Mouse (Mus musculus): ENCODE results near the gene Spc24. TPM values are rescaled to one million over a fixed set of nuclear protein-coding genes. Genes with fewer than 3 reads are reported as not detected.
A peak's percentile ranks its signal among the peaks of the same experiment; 100 is the strongest.

The Spc24 gene
- polyA plus RNA-seq, 1 experiment from 2014 or later: 11.2 TPM

DNA sequence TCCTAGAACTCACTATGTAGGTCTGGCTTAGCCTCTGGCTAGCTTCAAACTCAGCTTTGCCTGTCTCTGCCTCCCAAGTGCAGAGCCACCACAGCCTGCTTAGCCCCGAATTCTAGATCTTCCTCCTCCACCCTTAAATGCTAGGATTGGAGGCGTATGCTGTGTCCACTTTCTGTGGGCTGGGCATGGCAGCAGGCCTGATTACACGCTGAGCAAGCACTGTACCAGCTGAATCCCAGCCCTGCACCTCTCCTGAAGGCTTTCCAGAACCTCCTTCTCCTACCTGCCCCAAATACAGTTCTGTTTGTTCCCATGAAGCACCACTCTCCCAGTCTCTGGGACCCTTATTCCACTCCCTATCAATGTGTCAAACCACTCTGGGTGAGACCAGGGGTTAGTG lies 50.8 kb downstream of the Spc24 start:
- Histone ChIP-seq H3K9me3 (ENCODE audit: control insufficient read depth, low read length) (no peaks in the 10 kb centered on the region), H3K27me3 (ENCODE audit: control insufficient read depth, insufficient read depth, low read length) (no peaks in the 10 kb centered on the region), H3K4me2 (ENCODE audit: low read depth, low read length) (no peak overlapping the region), H3K4me3 (ENCODE audit: low read depth, low read length) (no peak overlapping the region), H3K4me1 (ENCODE audit: control insufficient read depth, insufficient read depth, low read length) (no peaks in the 10 kb centered on the region), H3K9ac (replicated peaks; ENCODE audit: low read depth, low read length) (no peak overlapping the region), H3K36me3 (ENCODE audit: control insufficient read depth, insufficient read depth, low read length) (peaks cover 18% of the 10 kb centered on the region), H3K27ac (ENCODE audit: low read depth, low read length) (no peak overlapping the region)
- WGBS: 98% methylated on average over 3 of the region's 3 CpGs
- no peak for ATAC-seq (ENCODE audit: low read depth)

DNA sequence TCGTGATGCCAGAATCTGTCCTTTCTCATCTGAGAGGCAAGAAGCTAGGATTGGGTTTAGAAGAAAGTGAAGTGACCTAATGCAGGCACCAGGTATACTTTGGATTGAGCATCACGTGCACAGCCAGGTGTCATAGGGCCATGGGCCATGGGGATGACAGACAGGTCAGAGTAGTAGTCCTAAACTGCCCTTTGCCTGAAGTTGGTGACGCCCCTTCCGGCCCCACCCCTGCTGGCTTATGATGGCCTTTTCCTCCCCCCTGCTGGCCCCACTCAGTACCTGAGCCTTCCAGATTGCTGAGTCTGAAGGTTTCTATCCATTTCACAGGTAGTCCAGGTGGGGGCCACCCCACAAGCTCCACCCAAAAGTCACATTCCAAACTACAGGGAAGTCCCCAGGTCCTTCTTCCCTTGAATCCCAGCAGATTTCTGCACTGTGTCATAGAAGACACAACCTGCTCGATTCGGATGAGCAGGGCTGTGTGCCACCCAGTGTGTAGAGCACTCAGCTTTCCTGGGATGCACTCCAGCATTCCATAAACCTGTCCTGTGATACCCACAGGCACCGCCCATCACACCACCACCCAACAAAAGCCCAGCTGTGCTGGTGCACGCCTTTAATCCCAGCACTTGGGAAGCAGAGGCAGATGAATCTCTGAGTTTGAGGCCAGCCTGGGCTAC lies 53.4 kb downstream of the Spc24 start:
- ATAC-seq (ENCODE audit: low read depth): 0 out of 2 replicates have a peak, but pooled peaks have one; percentile 29
- no peak overlapping the region for H3K4me3 ChIP-seq (ENCODE audit: low read depth, low read length)
- no peaks in the 10 kb centered on the region for H3K27me3 ChIP-seq (ENCODE audit: control insufficient read depth, insufficient read depth, low read length)
- H3K9ac ChIP-seq (replicated peaks; ENCODE audit: low read depth, low read length): no peak overlapping the region
- no peak overlapping the region for H3K27ac ChIP-seq (ENCODE audit: low read depth, low read length)
- peaks cover 41% of the 10 kb centered on the region for H3K36me3 ChIP-seq (ENCODE audit: control insufficient read depth, insufficient read depth, low read length)
- H3K4me2 ChIP-seq (ENCODE audit: low read depth, low read length): no peak overlapping the region
- WGBS: 88% methylated on average over 8 of the region's 8 CpGs
- H3K4me1 ChIP-seq (ENCODE audit: control insufficient read depth, insufficient read depth, low read length): no peaks in the 10 kb centered on the region
- no peaks in the 10 kb centered on the region for H3K9me3 ChIP-seq (ENCODE audit: control insufficient read depth, low read length)

DNA sequence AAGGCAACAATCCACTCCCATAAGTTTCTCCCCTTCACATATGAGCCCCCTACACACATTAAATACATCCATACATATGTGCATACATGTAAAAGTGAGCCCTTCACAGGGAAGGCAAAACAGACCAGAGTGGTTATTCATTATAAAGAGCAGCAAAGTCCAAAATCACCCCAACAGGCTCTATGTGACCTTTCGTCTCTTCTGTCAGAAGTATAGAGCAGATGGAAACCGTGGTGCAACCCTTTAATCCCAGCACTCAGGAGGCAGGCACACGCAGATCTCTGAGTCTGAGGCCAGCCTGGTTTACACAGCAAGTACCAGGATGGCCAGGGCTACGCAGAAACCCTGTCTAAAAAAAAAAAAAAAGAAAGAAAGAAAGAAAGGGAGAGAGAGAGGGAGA lies 54.0 kb downstream of the Spc24 start:
- no peaks in the 10 kb centered on the region for H3K27me3 ChIP-seq (ENCODE audit: control insufficient read depth, insufficient read depth, low read length)
- no peak overlapping the region for H3K4me3 ChIP-seq (ENCODE audit: low read depth, low read length)
- H3K9ac ChIP-seq (replicated peaks; ENCODE audit: low read depth, low read length): no peak overlapping the region
- H3K4me2 ChIP-seq (ENCODE audit: low read depth, low read length): no peak overlapping the region
- no peak overlapping the region for H3K27ac ChIP-seq (ENCODE audit: low read depth, low read length)
- ATAC-seq (ENCODE audit: low read depth): no peak
- no peaks in the 10 kb centered on the region for H3K4me1 ChIP-seq (ENCODE audit: control insufficient read depth, insufficient read depth, low read length)
- WGBS: 93% methylated on average over 4 of the region's 4 CpGs
- H3K9me3 ChIP-seq (ENCODE audit: control insufficient read depth, low read length): no peaks in the 10 kb centered on the region
- H3K36me3 ChIP-seq (ENCODE audit: control insufficient read depth, insufficient read depth, low read length): peaks cover 48% of the 10 kb centered on the region

Small RNAs within 50 kb of the gene (microRNA-seq; reads per million reads assigned to microRNA genes)
- gene Mir7083: 2.3 reads per million

Other genes with a start within 250 kb of the Spc24 start
- gene AB124611, start 234.1 kb downstream of the Spc24 start, polyA plus RNA-seq (2014; fragmentation: Nextera tagmentation; extraction: Ambion mirVana): 2.5 and 3.0 TPM in 2 replicates
- 30.1 and 36.4 TPM in 2 replicates for gene Carm1, start 213.4 kb downstream of the Spc24 start, polyA plus RNA-seq (2014; fragmentation: Nextera tagmentation; extraction: Ambion mirVana)
- gene Timm29, start 167.6 kb downstream of the Spc24 start, polyA plus RNA-seq (2014; fragmentation: Nextera tagmentation; extraction: Ambion mirVana): 73.0 and 77.5 TPM in 2 replicates
- gene Yipf2, start 167.5 kb downstream of the Spc24 start, polyA plus RNA-seq (2014; fragmentation: Nextera tagmentation; extraction: Ambion mirVana): 20.3 and 21.8 TPM in 2 replicates
- gene Smarca4, start 144.1 kb downstream of the Spc24 start, polyA plus RNA-seq (2014; fragmentation: Nextera tagmentation; extraction: Ambion mirVana): 138 and 152 TPM in 2 replicates
- gene Ldlr, start 36.8 kb downstream of the Spc24 start, polyA plus RNA-seq (2014; fragmentation: Nextera tagmentation; extraction: Ambion mirVana): 7.3 and 8.3 TPM in 2 replicates
- gene Kank2, start 38.4 kb upstream of the Spc24 start, polyA plus RNA-seq (2014; fragmentation: Nextera tagmentation; extraction: Ambion mirVana): 1.3 and 2.4 TPM in 2 replicates
- 0.24 and 0.53 TPM in 2 replicates for gene Angptl8, start 75.2 kb upstream of the Spc24 start, polyA plus RNA-seq (2014; fragmentation: Nextera tagmentation; extraction: Ambion mirVana)
- 8.2 and 13.8 TPM in 2 replicates for gene Dock6, start 92.3 kb upstream of the Spc24 start, polyA plus RNA-seq (2014; fragmentation: Nextera tagmentation; extraction: Ambion mirVana)
- gene Rab3d, start 157.9 kb upstream of the Spc24 start, polyA plus RNA-seq (2014; fragmentation: Nextera tagmentation; extraction: Ambion mirVana): 12.0 and 21.4 TPM in 2 replicates
- 7.0 and 8.1 TPM in 2 replicates for gene Ccdc159, start 167.2 kb upstream of the Spc24 start, polyA plus RNA-seq (2014; fragmentation: Nextera tagmentation; extraction: Ambion mirVana)
- gene Tmem205, start 167.3 kb upstream of the Spc24 start, polyA plus RNA-seq (2014; fragmentation: Nextera tagmentation; extraction: Ambion mirVana): 48.6 and 49.6 TPM in 2 replicates
- gene Plppr2, start 176.7 kb upstream of the Spc24 start, polyA plus RNA-seq (2014; fragmentation: Nextera tagmentation; extraction: Ambion mirVana): 83.5 and 89.6 TPM in 2 replicates
- 10.1 and 21.3 TPM in 2 replicates for gene Swsap1, start 195.5 kb upstream of the Spc24 start, polyA plus RNA-seq (2014; fragmentation: Nextera tagmentation; extraction: Ambion mirVana)
- 0.67 and 2.0 TPM in 2 replicates for gene Epor, start 203.2 kb upstream of the Spc24 start, polyA plus RNA-seq (2014; fragmentation: Nextera tagmentation; extraction: Ambion mirVana)
- gene Rgl3, start 229.1 kb upstream of the Spc24 start, polyA plus RNA-seq (2014; fragmentation: Nextera tagmentation; extraction: Ambion mirVana): 1.8 TPM in 2 replicates
- gene Ccdc151, start 242.3 kb upstream of the Spc24 start, polyA plus RNA-seq (2014; fragmentation: Nextera tagmentation; extraction: Ambion mirVana): 2.9 and 5.4 TPM in 2 replicates
- gene Prkcsh, start 242.5 kb upstream of the Spc24 start, polyA plus RNA-seq (2014; fragmentation: Nextera tagmentation; extraction: Ambion mirVana): 74.1 and 77.5 TPM in 2 replicates